Mouse (Mus musculus): ENCODE measurements around the gene Ptgr2. TPM values are rescaled to one million over a fixed set of nuclear protein-coding genes. Genes with fewer than 3 reads are reported as not detected.

The Ptgr2 gene
- polyA plus RNA-seq, 1 experiment, result 10.3 TPM

DNA sequence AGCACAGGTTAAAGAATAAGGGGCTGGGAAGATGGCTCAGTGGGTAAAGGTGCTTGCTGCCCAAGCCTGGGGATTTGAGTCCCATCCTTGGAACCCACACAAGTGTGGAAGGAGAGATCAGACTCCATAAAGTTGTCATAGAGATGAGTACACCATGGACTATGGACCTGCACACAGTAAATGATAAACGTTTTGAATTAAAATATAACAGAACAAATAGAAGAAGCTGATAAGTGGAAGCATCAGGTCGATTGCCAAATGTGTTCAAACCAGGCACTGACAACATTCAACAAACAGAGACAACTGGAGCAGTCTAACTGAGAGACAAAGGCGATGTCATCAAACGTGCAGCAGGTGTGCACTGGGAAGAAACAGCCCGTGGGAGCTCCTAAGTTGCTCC lies 11.7 kb upstream of the Ptgr2 start:
- TF ChIP-seq POLR2A (IDR thresholded peaks at IDR 0.05; ENCODE audit: borderline replicate concordance, extremely low read depth, insufficient read depth, insufficient read length, poor library complexity, severe bottlenecking) (no peak), CTCF (IDR thresholded peaks at IDR 0.05; ENCODE audit: borderline replicate concordance, extremely low read depth, insufficient read depth, insufficient read length) (no peak)
- DNase-seq (ENCODE audit: low read depth), result no peak

DNA sequence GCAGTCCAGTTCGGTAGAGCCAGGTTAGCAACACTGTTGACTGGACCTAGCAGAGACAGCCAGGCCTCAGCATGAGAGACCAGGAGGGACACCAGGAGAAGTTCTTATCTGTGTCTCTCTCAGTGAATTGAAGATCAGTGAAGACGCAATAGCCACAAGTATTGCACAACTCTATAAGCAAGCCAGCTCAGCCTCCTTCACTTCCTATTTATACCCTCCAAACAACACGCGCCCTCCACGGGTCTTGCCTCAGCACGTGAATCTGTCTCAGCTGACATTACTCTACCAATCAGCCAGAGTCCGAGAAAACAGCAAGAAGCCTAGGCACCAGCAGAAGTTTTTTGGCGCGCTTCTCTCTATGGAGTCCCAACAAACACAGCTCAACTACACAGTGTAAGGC lies 9.7 kb upstream of the Ptgr2 start:
- no peak for DNase-seq (ENCODE audit: low read depth)
- no peak for TF ChIP-seq POLR2A (IDR thresholded peaks at IDR 0.05; ENCODE audit: borderline replicate concordance, extremely low read depth, insufficient read depth, insufficient read length, poor library complexity, severe bottlenecking)
- TF ChIP-seq CTCF (IDR thresholded peaks at IDR 0.05; ENCODE audit: borderline replicate concordance, extremely low read depth, insufficient read depth, insufficient read length), result no peak

GRCm38 (mm10) chr12:84276288-84276687 lies 8.7 kb upstream of the Ptgr2 start:
- TF ChIP-seq CTCF (IDR thresholded peaks at IDR 0.05; ENCODE audit: borderline replicate concordance, extremely low read depth, insufficient read depth, insufficient read length) (no peak), POLR2A (IDR thresholded peaks at IDR 0.05; ENCODE audit: borderline replicate concordance, extremely low read depth, insufficient read depth, insufficient read length, poor library complexity, severe bottlenecking) (no peak)

DNA sequence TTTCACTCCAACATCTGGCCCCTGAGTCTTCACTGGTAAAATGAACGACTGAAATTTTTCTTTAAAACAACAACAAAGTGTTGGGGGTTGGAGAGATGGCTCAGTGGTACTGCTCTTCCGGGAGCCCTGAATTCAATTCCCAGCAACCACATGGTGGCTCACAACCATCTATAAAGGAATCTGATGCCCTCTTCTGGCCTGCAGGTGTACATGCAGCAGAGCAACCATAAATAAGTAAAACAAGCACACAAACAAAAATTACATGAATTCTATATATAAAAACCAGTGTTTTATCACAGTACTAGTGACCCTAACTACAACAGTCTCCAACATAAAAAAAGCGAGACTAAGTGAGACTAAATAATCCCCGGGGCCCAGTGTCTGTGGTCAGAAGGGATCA lies 8.2 kb upstream of the Ptgr2 start:
- TF ChIP-seq POLR2A (IDR thresholded peaks at IDR 0.05; ENCODE audit: borderline replicate concordance, extremely low read depth, insufficient read depth, insufficient read length, poor library complexity, severe bottlenecking), result no peak
- no peak for DNase-seq (ENCODE audit: low read depth)

More at GRCm38 (mm10) chr12:84276288-84276687, 8.7 kb upstream of the Ptgr2 start:
- no peak for DNase-seq (ENCODE audit: low read depth)

- TF ChIP-seq POLR2A (IDR thresholded peaks at IDR 0.05; ENCODE audit: borderline replicate concordance, extremely low read depth, insufficient read depth, insufficient read length, poor library complexity, severe bottlenecking) (no peak), CTCF (IDR thresholded peaks at IDR 0.05; ENCODE audit: borderline replicate concordance, extremely low read depth, insufficient read depth, insufficient read length) (no peak)
- DNase-seq (ENCODE audit: low read depth), result peak; percentile 80
Measured at GRCm38 (mm10) chr12:84277832-84278231, 7.2 kb upstream of the Ptgr2 start.

GRCm38 (mm10) chr12:84278901-84279300 lies 6.1 kb upstream of the Ptgr2 start:
- DNase-seq (ENCODE audit: low read depth), result peak; percentile 92

GRCm38 (mm10) chr12:84284391-84284790 lies 641 bp upstream of the Ptgr2 start:
- no peak for DNase-seq (ENCODE audit: low read depth)
- TF ChIP-seq POLR2A (IDR thresholded peaks at IDR 0.05; ENCODE audit: borderline replicate concordance, extremely low read depth, insufficient read depth, insufficient read length, poor library complexity, severe bottlenecking) (no peak), CTCF (IDR thresholded peaks at IDR 0.05; ENCODE audit: borderline replicate concordance, extremely low read depth, insufficient read depth, insufficient read length) (no peak)

More at GRCm38 (mm10) chr12:84278901-84279300, 6.1 kb upstream of the Ptgr2 start:
- TF ChIP-seq CTCF (IDR thresholded peaks at IDR 0.05; ENCODE audit: borderline replicate concordance, extremely low read depth, insufficient read depth, insufficient read length) (no peak), POLR2A (IDR thresholded peaks at IDR 0.05; ENCODE audit: borderline replicate concordance, extremely low read depth, insufficient read depth, insufficient read length, poor library complexity, severe bottlenecking) (no peak)

GRCm38 (mm10) chr12:84285593-84285968 lies 549 bp downstream of the Ptgr2 start:
- no peak for DNase-seq (ENCODE audit: low read depth)
- TF ChIP-seq CTCF (IDR thresholded peaks at IDR 0.05; ENCODE audit: borderline replicate concordance, extremely low read depth, insufficient read depth, insufficient read length), result no peak
- no peak for TF ChIP-seq POLR2A (IDR thresholded peaks at IDR 0.05; ENCODE audit: borderline replicate concordance, extremely low read depth, insufficient read depth, insufficient read length, poor library complexity, severe bottlenecking)

DNA sequence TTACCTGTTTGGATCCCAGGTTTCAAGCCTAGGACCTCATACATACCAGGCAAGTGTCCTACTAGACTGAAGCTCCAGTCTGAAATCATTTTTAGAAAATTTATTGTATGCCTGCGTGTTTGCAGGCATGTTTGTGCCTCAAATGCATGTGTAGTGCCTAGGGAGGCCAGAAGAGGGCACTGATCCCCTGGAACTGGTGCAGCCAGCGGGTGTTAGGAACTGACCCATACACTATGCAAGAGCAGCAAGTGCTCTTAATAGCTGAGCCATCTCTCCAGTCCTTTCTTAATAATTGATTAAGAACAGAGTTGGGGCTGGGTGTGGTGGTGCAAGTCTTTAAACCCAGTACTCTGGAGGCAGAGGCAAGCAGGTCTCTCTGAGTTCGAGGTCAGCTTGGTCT lies 3.4 kb downstream of the Ptgr2 start:
- peak; percentile 18 for DNase-seq (ENCODE audit: low read depth)
- TF ChIP-seq CTCF (IDR thresholded peaks at IDR 0.05; ENCODE audit: borderline replicate concordance, extremely low read depth, insufficient read depth, insufficient read length) (peak; percentile 61), POLR2A (IDR thresholded peaks at IDR 0.05; ENCODE audit: borderline replicate concordance, extremely low read depth, insufficient read depth, insufficient read length, poor library complexity, severe bottlenecking) (no peak)

DNA sequence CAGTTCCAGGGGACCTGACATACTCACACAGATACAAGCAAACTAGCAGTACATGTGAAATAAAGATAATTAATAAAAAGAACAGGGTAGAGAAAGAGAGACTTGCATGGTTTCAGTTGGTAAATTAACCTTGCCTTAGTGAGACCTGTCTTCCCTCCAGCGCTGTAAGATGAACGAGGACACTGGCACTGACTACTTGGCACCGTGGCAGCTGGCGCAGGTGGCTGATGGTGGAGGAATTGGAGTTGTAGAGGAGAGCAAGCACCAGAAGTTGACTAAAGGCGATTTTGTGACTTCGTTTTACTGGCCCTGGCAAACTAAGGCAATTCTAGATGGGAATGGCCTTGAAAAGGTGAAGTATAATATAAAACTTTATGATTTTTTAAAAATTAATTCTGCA lies 12.8 kb downstream of the Ptgr2 start:
- no peak for DNase-seq (ENCODE audit: low read depth)
- TF ChIP-seq CTCF (IDR thresholded peaks at IDR 0.05; ENCODE audit: borderline replicate concordance, extremely low read depth, insufficient read depth, insufficient read length) (no peak), POLR2A (IDR thresholded peaks at IDR 0.05; ENCODE audit: borderline replicate concordance, extremely low read depth, insufficient read depth, insufficient read length, poor library complexity, severe bottlenecking) (no peak)

- no peak for DNase-seq (ENCODE audit: low read depth)
- TF ChIP-seq POLR2A (IDR thresholded peaks at IDR 0.05; ENCODE audit: borderline replicate concordance, extremely low read depth, insufficient read depth, insufficient read length, poor library complexity, severe bottlenecking) (no peak), CTCF (IDR thresholded peaks at IDR 0.05; ENCODE audit: borderline replicate concordance, extremely low read depth, insufficient read depth, insufficient read length) (no peak)
Measured at GRCm38 (mm10) chr12:84299265-84299664, 14.2 kb downstream of the Ptgr2 start.

DNA sequence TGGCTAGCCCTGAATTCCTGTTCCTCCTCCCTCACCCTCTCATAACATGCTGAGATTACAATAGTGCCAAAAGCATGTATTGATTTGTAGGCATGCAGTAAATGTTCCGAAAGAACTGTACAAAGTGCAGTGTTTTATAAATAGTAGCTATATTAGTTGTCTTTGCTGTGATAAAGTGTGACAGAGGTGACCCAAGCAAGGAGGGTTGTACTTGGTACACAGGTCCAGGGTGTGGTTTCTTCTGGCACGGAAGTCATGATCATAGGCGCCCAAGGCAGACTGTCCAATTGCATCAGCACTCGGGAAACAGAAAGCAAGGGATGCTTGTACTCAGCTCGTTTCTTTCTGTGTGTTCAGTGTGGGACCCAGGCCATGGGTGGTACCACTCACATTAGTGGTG lies 19.1 kb downstream of the Ptgr2 start:
- TF ChIP-seq POLR2A (IDR thresholded peaks at IDR 0.05; ENCODE audit: borderline replicate concordance, extremely low read depth, insufficient read depth, insufficient read length, poor library complexity, severe bottlenecking), result no peak
- TF ChIP-seq CTCF (IDR thresholded peaks at IDR 0.05; ENCODE audit: borderline replicate concordance, extremely low read depth, insufficient read depth, insufficient read length), result no peak
- no peak for DNase-seq (ENCODE audit: low read depth)

DNA sequence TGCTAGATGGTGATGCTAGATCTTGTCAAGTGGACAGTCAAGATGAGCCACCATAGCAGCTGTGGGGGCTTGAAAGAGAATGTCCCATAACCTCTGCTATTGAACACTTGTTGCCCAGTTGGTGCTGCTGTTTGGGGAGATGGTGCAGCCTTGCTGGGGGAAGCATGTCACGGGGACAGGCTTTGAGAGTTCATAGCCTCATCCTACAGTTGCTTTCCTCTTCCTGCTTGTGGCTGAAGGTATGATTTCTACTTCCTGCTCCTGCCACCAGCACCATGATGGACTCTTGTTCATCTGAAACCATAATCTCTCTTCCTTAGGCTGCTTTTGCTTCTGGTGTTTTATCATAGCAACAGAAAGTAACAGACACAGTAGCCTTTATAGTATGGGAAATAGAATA lies 19.5 kb downstream of the Ptgr2 start:
- TF ChIP-seq POLR2A (IDR thresholded peaks at IDR 0.05; ENCODE audit: borderline replicate concordance, extremely low read depth, insufficient read depth, insufficient read length, poor library complexity, severe bottlenecking) (no peak), CTCF (IDR thresholded peaks at IDR 0.05; ENCODE audit: borderline replicate concordance, extremely low read depth, insufficient read depth, insufficient read length) (no peak)
- DNase-seq (ENCODE audit: low read depth), result no peak
